Mouse (Mus musculus) retina, postnatal 7 days (tissue): ENCODE results near the gene Reep1.

Source experiments
- DNase-seq: peaks from one replicate; pipeline ENCODE4 v3.0.0-alpha.2; 2012; ENCODE audit warnings: low read depth, low spot score

The Reep1 gene

DNA sequence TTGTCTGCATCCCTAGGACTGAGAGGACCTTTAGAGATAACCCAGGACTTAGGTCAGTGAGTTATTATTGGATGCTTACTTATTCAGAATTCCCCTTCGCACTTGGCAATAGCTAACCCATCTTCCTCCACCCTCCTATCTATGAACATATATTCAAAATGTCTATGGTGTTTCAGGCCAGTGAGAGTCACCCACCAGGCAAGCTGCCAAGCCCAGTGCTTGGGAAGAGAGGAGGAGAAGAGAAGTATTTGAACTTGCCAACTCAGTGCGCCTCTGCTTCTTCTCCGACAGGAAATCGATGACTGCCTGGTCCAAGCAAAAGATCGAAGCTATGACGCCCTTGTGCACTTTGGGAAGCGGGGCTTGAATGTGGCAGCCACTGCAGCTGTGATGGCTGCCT, 73.1 kb downstream of the Reep1 start:
- no peak for DNase-seq

- DNase-seq: no peak
Observed at GRCm38 (mm10) chr6:71783165-71783564, 75.8 kb downstream of the Reep1 start.

- DNase-seq: no peak
Observed at GRCm38 (mm10) chr6:71788348-71788747, 81.0 kb downstream of the Reep1 start.

GRCm38 (mm10) chr6:71791771-71792170, 84.4 kb downstream of the Reep1 start:
- DNase-seq: no peak

GRCm38 (mm10) chr6:71799391-71799790, 92.0 kb downstream of the Reep1 start:
- DNase-seq: no peak

DNA sequence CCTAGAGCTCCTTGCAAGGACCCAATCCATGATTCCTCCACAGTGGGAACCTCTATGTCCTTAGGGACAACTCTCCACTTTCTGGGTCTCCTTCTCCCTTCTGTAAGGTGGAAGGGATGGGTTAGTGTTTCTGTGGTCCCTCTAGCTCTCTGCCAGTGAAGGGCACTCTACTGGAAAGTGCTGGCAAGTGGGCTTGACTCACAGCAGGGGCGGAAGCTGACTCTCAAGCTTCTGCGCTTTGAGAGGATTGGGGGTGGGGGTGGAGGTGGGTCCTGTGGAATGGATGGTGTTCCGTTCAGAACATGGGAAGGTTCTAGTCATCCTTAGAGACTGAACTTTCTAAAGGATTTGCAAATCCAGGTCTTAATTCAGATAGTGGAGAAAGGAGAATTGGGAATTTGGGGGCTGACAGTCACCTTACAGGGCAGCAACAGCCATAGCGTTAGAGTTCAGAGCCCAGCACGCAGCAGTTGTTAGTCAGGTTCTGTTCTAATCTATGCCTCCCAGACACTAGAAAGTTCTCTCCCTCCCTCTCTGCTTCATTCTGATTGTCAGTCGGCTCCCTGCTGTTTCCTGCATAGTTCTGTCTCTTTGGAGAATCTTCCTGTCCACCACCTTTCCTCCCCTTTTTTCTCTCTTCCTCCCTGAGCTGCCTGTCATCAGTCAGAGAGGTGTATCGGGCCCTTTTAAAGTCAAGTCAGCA, 93.8 kb downstream of the Reep1 start:
- DNase-seq: no peak

DNA sequence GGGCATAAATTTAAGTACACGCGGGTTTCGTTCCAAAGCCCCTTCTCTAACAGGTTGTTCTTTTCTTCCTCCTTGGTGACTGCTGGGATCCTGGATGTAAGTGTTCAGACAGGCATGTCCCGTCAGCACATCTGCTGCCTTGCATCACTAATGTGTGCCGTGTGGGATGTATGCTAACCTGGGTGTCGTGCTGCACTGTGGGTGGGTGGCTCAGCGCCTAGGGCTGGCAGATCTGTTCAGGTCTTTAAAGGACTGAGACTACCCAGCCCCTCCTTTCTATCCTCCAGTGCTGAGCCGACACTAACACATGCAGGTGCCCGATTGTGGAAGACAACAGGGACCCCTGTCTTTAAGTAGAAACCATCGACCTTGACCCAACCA, 94.3 kb downstream of the Reep1 start:
- DNase-seq: no peak

DNA sequence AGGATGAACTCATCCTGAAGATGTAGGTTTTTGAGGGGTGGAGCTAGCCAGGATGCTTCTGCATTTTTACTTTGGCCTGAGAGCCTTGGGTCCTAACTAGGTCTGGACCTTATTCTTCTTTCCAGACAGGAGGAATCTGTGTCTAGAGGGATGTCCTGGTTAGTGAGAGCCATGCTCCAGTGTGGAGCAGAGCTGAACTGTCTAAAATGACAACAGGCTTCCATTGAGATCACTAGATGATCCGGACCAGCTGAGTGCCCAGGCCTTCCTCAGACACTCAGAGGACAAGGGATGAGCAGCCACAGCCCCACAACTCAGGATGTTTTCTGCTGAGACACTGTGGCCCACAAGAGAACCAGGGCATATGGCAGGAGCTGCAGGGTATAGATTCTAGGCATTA, 96.2 kb downstream of the Reep1 start:
- DNase-seq: no peak

DNA sequence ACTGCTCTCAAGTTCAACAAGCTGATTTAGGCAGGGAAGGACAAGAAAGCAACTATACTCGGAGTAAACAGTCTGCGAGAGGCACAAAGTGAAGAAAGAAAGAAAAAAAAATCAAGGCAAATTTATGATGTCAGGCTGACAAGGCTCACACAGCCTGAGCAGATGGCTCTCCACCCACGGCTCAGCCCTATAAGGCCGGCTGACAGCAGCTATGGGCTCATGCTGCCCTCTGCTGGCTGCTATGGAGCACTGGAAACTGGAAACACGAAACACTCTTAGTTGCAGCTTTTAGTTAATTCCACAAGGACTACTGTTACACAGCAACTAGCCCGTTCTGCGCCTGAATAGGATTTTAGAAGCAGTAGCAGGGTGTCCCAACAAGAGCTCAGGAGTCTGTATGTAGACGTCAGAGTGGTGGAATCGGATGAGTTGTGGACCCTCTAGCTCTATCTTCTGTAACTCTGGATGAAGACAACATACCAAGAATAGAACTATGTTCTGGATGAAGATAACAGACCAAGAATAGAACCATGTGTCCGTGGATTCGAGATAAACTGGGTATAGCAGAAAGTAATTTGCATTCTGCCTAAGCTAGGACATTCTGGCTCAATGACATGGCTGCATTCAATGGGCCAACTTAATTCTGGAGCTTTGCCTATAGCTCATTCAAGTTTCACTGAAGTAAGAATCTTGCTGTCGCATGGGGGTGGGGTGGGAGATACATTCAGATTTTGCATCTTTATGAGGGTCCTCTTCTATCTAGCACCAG, 96.9 kb downstream of the Reep1 start:
- peak; percentile 76 for DNase-seq

- no peak for DNase-seq
Observed at GRCm38 (mm10) chr6:71806713-71807112, 99.4 kb downstream of the Reep1 start.

GRCm38 (mm10) chr6:71809890-71810289, 102.5 kb downstream of the Reep1 start:
- DNase-seq: no peak

DNA sequence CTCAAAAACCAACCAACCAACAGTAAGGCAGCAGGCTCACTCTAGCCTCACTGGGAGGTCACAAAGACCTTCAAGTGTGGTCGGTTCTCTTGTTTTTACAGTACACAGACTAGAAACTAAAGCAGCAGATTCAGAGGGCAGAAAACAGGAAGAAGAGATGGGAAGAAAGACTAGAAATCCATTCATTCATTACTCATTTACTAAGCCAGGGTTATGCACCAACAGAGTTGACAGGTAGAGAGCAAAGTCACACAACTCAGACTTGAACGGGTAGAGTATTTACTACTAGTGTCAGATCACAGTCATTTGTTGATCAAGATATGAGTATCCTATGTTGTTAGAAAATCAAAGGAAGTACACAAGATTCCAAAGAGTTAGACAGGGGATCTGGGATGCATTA, 105.5 kb downstream of the Reep1 start:
- DNase-seq: no peak

DNA sequence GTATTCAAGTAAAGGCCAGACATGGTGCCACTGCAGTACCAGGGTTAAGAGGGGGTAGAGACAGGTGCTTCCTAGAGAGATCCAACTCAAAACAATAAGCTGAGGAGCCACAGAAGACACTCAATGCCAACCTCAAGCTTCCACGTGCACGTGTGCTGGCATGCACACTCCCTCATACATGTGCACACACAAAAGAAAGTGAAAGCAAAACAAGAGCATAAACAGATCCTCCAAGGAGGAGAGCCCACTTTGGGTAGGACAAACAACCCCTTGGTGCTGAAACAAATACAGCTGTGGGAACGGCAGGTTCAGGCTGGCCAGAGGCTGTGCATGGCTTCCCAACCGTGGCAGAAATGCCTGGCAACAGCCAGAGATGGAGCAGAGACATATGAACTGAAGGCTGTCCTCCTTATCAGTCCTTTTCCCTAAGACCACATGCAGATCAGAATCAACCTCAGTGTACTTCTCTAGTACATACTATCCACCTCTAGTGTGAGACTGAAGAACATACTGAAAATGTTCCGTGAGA, 112.5 kb downstream of the Reep1 start:
- no peak for DNase-seq

- no peak for DNase-seq
Observed at GRCm38 (mm10) chr6:71823085-71823484, 115.7 kb downstream of the Reep1 start.

- DNase-seq: peak; percentile 76
Observed at GRCm38 (mm10) chr6:71823488-71823887, 116.1 kb downstream of the Reep1 start.

DNA sequence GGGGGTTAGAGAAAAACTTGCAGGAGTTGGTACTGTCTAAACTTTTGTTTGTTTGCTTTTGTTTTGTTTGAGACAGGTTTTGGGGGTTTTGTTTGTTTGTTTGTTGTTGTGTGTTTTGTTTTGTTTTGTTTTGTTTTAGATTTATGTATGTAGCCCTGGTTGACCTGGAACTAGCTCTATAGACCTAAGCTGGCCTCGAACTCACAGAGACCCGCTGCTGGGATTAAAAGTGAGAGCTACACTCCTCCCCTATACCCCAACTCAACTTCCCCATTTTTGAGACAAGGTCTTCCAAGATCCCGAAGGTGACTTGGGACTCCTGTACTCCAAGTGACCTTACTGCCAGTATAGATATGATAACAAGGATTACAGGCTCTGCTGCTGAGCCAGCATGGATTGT, 116.6 kb downstream of the Reep1 start:
- DNase-seq: no peak

GRCm38 (mm10) chr6:71826869-71827268, 119.5 kb downstream of the Reep1 start, which contains the start of gene Mrpl35:
Gene Mrpl35 (minus strand): TSS chr6:71826969.
- DNase-seq: no peak

DNA sequence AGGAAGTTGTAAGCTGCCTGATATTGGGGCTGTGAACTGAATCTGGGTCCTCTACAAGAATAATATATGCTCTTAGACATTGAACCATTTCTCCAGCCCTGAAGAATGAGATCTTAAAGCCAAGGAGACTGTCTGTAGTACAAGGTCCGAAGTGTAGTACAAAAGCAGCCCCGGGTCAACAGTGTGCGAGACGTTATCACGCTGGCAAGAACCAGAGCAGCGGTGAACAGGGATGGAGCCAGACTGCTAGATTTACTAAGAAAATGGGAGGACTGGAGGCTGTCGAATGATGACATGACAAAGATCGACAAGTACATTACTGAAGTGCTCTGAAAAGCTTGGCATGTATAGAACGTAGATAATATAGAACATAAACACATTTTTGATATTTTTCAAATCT, 122.4 kb downstream of the Reep1 start:
- no peak for DNase-seq

- peak; percentile 95 for DNase-seq
Observed at GRCm38 (mm10) chr6:71830690-71831580, 123.6 kb downstream of the Reep1 start, which contains the start of gene Immt. Gene Immt (plus strand): TSS chr6:71831331.

GRCm38 (mm10) chr6:71831581-71831960, 124.2 kb downstream of the Reep1 start:
- peak; percentile 86 for DNase-seq

GRCm38 (mm10) chr6:71836811-71837210, 129.4 kb downstream of the Reep1 start:
- no peak for DNase-seq

DNA sequence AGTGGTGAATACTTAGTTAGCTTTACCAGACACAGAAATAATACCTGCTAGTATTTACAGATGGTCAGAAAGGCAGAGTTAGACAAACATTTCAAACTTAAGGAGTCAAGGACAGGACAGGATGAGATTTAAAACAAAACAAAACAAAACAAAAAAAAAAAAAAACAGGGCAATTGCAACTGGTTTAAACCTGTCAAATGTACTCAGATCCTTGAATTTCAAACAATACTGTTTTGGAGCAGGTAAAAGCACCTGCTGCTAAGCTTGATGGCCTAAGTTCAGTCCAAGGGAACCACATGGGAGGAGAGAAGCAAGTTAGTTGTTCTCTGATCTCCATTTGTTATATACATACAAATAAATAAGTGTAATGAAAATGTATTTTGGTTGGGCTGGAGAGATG, 132.5 kb downstream of the Reep1 start:
- no peak for DNase-seq
